Mouse (Mus musculus): ENCODE measurements around the gene Mageh1.
"Not testable (repeated sequence)": the region's sequence is repeated elsewhere in the genome, so short reads cannot be mapped to it uniquely, and the experiment has no call there.

The Mageh1 gene

GRCm38 (mm10) chrX:153037087-153037971 lies at the start of gene Mageh1:
TSS of gene Mageh1 (minus strand) at chrX:153037575.
- DNase-seq, result peak; percentile 89

GRCm38 (mm10) chrX:153037972-153038744 lies 783 bp upstream of the Mageh1 start:
- DNase-seq, result not testable (repeated sequence)

- DNase-seq, result not testable (repeated sequence)
These were observed 5.8 kb downstream of the Mageh1 start for GRCm38 (mm10) chrX:153031547-153031946.

- DNase-seq, result not testable (repeated sequence)
These were observed 11.7 kb downstream of the Mageh1 start for GRCm38 (mm10) chrX:153025709-153026108.

GRCm38 (mm10) chrX:153025255-153025654 lies 12.1 kb downstream of the Mageh1 start:
- DNase-seq, result not testable (repeated sequence)

GRCm38 (mm10) chrX:153007685-153008047 lies 29.7 kb downstream of the Mageh1 start:
- no peak for DNase-seq

- DNase-seq, result peak; percentile 73
These were observed 30.2 kb downstream of the Mageh1 start for GRCm38 (mm10) chrX:153007021-153007684.

GRCm38 (mm10) chrX:153006387-153006841 lies 31.0 kb downstream of the Mageh1 start, which contains the start of gene Usp51:
TSS of gene Usp51 (plus strand) at chrX:153006469.
- peak; percentile 64 for DNase-seq

GRCm38 (mm10) chrX:152996105-152996504 lies 41.3 kb downstream of the Mageh1 start:
- not testable (repeated sequence) for DNase-seq

- DNase-seq, result not testable (repeated sequence)
These were observed 47.5 kb downstream of the Mageh1 start for GRCm38 (mm10) chrX:152989852-152990251.

All from embryo, embryonic 11 days (tissue).